Mouse (Mus musculus) stomach, embryonic 14.5 days (tissue): Measurements from ENCODE around the gene Akr1b10. TPM values are rescaled to one million over a fixed set of nuclear protein-coding genes. Genes with fewer than 3 reads are reported as not detected.

ENCODE experiments used
- ATAC-seq: fragments of 200-750 bp; cut with Nextera tagmentation; 2 replicates; pipeline ENCODE4 v1.8.0; 2017; ENCODE audit warnings: low read depth, moderate TSS enrichment; ENCODE audit not compliant: insufficient number of reproducible peaks, insufficient read depth, low FRiP score
- H3K27ac ChIP-seq: fragments of 300-500 bp; sonication (generic); 2 replicates; pipeline ENCODE4 v1.5.1; 2014; ENCODE audit warnings: mild to moderate bottlenecking, low read length, moderate library complexity, mixed read lengths
- H3K27me3 ChIP-seq: fragments of 300-500 bp; sonication (generic); 2 replicates; pipeline ENCODE4 v1.6.1; 2014; ENCODE audit warnings: low read length, control low read depth, mixed read lengths; ENCODE audit not compliant: control insufficient read depth, insufficient read depth
- H3K36me3 ChIP-seq: fragments of 300-500 bp; sonication (generic); 2 replicates; pipeline ENCODE4 v1.6.1; 2014; ENCODE audit warnings: mild to moderate bottlenecking, control low read depth, low read length, moderate library complexity, mixed read lengths; ENCODE audit not compliant: control insufficient read depth, insufficient read depth
- H3K4me1 ChIP-seq: fragments of 300-500 bp; sonication (generic); 2 replicates; pipeline ENCODE4 v1.6.1; 2014; ENCODE audit warnings: low read length, control low read depth, mixed read lengths; ENCODE audit not compliant: control insufficient read depth, insufficient read depth
- H3K4me2 ChIP-seq: fragments of 300-500 bp; sonication (generic); replicated peaks from 2 replicates; pipeline ENCODE4 v1.6.1; 2014; ENCODE audit warnings: low read depth, low read length, control low read depth
- H3K4me3 ChIP-seq: fragments of 300-500 bp; sonication (generic); 2 replicates; pipeline ENCODE4 v1.5.1; 2014; ENCODE audit warnings: low read depth, low read length, control low read depth
- H3K9ac ChIP-seq: fragments of 300-500 bp; sonication (generic); replicated peaks from 2 replicates; pipeline ENCODE4 v1.6.1; 2014; ENCODE audit warnings: low read depth, mild to moderate bottlenecking, control low read depth, low read length, moderate library complexity, mixed read lengths
- H3K9me3 ChIP-seq: fragments of 300-500 bp; sonication (generic); 2 replicates; pipeline ENCODE4 v1.6.1; 2016; ENCODE audit warnings: low read depth, low read length, control low read depth; ENCODE audit not compliant: control insufficient read depth
- WGBS: fragments of 180-500 bp; shearing (Covaris S2); extraction: QIAGEN DNeasy Blood & Tissue Kit; methylation state at CpG from one replicate; pipeline ENCODE4 v1.1.7; 2014; 5-methylcytosine and 5-hydroxymethylcytosine counted together
- polyA plus RNA-seq: library from polyadenylated mRNA; unstranded; fragments of >200 nt; fragmentation: Nextera tagmentation; extraction: Ambion mirVana; gene quantifications from 2 replicates; pipeline ENCODE4 v1.2.1, GENCODE M21; 2014

The Akr1b10 gene
- polyA plus RNA-seq, 1 experiment from 2014 or later = 22.9 TPM

DNA sequence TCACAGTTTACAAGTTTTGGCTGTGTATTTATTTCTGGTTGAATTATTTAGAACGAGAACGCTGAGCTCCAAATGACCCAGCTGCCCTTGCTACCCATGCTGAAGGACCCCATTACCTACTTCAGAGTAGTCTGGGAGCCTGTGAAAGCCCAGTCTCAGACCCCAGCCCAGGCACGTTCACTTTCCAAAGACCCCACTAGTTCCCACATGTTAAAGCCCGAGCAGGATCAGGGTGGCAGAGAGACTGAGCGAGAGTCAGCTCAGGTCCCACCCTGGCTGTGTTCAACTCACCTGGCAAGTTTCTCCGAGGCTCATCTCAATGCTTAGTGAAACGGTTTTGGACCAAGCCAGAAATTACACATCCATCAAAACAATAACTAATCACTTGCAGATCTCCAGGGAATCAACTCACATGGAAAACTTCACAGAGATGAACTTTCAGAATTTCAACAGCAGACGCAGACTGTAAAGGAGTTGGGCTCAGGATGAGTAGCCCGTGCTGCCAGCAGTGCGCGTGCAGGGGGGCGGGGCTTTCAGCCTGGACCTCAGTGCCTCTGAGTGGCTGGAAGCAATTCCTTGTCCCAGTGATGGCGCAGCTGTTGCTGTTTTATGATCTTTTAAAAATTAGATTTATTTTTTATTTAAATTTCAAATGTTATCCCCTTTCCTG is 818 bp downstream of the Akr1b10 start:
- no peaks in the 10 kb centered on the region for H3K4me1 ChIP-seq
- no peak overlapping the region; the same call in 1 of the 2 replicates for H3K9ac ChIP-seq
- 1% methylated on average over 13 of the region's 13 CpGs for WGBS
- no peaks in the 10 kb centered on the region for H3K27me3 ChIP-seq
- H3K4me3 ChIP-seq = peak overlapping the region; percentile 43
- ATAC-seq = peak; percentile 68; the same call in 1 of the 2 replicates
- no peaks in the 10 kb centered on the region for H3K9me3 ChIP-seq
- no peaks in the 10 kb centered on the region for H3K36me3 ChIP-seq
- peak overlapping the region; percentile 56; the same call in 1 of the 2 replicates for H3K27ac ChIP-seq
- peak overlapping the region; percentile 74 for H3K4me2 ChIP-seq

DNA sequence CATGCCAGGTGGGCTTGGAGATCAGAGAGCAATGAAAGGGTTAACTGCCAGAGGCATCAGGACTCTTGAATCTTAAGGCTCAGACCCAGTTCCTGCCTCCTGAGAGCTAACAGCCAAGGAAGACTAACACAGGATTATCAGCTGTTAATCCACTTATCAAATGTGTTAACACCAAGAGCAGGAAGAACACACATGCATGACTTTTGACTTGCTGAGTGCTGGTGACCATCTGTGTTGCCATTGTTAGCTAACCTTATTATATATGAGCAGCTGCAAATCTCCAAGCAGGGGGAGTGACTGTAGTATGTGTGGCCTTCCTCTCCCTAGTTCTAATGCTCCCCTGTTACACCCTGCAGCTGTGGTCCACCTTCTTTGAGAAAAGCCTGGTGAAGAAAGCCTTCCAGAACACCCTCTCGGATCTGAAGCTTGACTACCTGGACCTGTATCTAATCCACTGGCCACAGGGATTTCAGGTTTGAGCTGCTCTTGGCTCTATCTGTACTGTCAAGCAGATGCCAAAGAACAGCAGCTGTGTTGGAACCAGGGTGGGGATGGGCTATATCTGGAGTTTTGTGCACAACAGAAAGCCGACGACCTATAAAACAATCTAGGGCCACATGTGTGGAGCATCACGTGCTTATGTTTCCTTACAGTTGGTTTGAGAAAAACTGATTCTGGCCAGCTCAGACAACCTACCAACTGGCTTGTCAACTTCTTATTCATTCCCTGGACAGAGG is 4.6 kb downstream of the Akr1b10 start:
- ATAC-seq = no peak
- WGBS = 80% methylated on average over 4 of the region's 4 CpGs
- Histone ChIP-seq H3K9ac (no peak overlapping the region), H3K4me2 (no peak overlapping the region), H3K27ac (no peak overlapping the region), H3K9me3 (no peaks in the 10 kb centered on the region), H3K4me3 (no peak overlapping the region), H3K4me1 (no peaks in the 10 kb centered on the region), H3K36me3 (no peaks in the 10 kb centered on the region), H3K27me3 (no peaks in the 10 kb centered on the region)

DNA sequence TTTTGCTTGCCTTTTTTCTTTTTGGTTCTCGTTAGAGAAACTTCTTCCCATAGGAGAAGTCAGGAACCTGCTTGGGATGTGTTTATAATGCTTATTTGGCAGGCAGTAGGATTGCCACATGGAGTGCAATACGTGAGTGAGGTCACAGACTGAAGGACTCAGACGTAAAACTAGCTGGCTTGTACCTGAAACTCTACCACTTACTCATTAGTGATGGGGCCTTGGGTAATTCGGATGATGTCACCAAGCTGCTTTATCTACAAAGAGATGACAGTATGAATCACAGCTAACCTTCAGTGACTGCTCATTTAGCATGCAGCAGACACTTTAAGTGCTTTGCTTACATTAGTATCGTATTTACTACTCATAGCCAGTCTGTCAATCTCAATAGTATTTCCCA is 11.9 kb downstream of the Akr1b10 start:
- Histone ChIP-seq H3K9me3 (no peaks in the 10 kb centered on the region), H3K9ac (no peak overlapping the region), H3K27me3 (no peaks in the 10 kb centered on the region), H3K4me1 (no peaks in the 10 kb centered on the region), H3K4me3 (no peak overlapping the region), H3K36me3 (no peaks in the 10 kb centered on the region), H3K27ac (no peak overlapping the region), H3K4me2 (no peak overlapping the region)
- WGBS = 68% methylated on average over 5 of the region's 5 CpGs
- no peak for ATAC-seq

DNA sequence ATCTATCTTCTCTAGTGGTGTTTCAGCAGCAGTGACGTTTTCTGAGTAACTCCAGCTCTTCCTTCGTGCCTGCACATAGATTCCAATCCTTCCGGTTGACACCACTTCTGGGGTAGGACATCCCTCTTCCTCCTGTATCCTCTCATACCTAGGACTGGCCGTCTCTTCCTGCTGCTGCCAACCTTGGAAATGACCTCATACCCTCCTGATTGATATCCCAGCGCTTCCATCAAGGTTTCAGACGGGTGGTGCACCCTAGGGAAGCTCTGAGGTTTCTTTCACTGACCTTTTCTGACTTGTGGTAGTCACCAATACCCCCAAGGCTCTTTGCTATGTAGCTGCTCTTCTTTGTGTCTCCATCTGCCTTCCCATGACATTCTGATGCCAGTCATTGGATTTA is 14.4 kb downstream of the Akr1b10 start:
- no peaks in the 10 kb centered on the region for H3K27me3 ChIP-seq
- 85% methylated on average over 6 of the region's 6 CpGs for WGBS
- H3K9ac ChIP-seq = no peak overlapping the region
- no peak overlapping the region for H3K4me3 ChIP-seq
- ATAC-seq = no peak
- no peak overlapping the region for H3K4me2 ChIP-seq
- H3K27ac ChIP-seq = no peak overlapping the region
- H3K36me3 ChIP-seq = no peaks in the 10 kb centered on the region
- H3K4me1 ChIP-seq = no peaks in the 10 kb centered on the region
- no peaks in the 10 kb centered on the region for H3K9me3 ChIP-seq

DNA sequence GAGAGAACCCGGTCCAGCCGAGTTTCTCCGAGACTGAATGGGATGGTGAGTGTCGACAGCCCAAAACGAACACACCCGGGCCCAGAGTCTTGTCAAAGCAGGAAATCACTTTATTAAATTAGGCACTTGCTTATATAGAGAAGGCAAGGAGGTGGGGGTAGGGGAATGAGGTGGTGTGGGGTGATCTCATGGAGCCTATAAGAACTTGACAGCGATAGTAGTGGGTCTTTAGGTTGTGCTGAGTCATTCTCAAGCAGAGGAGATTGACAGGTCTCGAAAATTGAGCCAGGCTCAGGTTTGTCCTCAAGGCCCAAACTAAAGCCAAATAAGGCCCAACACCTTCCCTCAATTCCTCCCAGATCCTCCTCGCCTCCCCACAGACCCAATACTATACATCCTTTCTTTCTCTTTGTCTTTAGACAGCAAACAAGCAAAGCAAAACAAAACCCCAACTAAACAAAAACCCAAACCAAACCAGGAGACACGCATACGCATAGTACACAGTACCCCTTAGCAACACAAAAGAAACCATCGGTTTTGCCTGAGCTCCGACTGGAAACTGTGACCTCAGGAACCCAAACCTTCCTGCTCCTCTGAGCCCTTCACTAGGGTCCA is 15.7 kb downstream of the Akr1b10 start:
- no peaks in the 10 kb centered on the region for H3K27me3 ChIP-seq
- no peak overlapping the region for H3K4me2 ChIP-seq
- WGBS = 74% methylated on average over 13 of the region's 13 CpGs
- no peak for ATAC-seq
- no peaks in the 10 kb centered on the region for H3K4me1 ChIP-seq
- H3K36me3 ChIP-seq = no peaks in the 10 kb centered on the region
- no peaks in the 10 kb centered on the region for H3K9me3 ChIP-seq
- no peak overlapping the region for H3K4me3 ChIP-seq
- H3K27ac ChIP-seq = no peak overlapping the region
- H3K9ac ChIP-seq = no peak overlapping the region

DNA sequence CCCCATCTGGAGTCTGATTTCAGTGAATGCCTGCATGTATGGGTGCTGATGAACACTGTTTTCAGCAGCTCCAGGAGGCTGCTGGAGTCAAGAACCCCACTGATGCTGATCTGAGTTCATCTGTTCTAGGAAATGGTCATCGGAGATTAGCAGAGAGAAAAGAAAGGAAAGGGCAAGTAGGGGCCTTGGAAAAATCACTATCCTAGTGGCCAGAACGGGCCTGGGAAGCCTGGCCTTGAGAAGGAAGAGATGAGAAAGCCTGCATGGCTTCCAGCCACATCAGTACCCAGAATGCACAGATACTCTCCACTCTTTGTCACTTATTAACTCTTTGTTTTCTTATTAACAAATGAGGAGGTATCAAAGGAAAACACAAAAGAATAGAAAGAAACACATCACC is 16.7 kb downstream of the Akr1b10 start:
- H3K27me3 ChIP-seq = no peaks in the 10 kb centered on the region
- H3K27ac ChIP-seq = no peak overlapping the region
- no peak for ATAC-seq
- 81% methylated on average over 2 of the region's 2 CpGs for WGBS
- H3K4me3 ChIP-seq = no peak overlapping the region
- H3K36me3 ChIP-seq = no peaks in the 10 kb centered on the region
- no peaks in the 10 kb centered on the region for H3K9me3 ChIP-seq
- H3K9ac ChIP-seq = no peak overlapping the region
- no peak overlapping the region for H3K4me2 ChIP-seq
- H3K4me1 ChIP-seq = no peaks in the 10 kb centered on the region

DNA sequence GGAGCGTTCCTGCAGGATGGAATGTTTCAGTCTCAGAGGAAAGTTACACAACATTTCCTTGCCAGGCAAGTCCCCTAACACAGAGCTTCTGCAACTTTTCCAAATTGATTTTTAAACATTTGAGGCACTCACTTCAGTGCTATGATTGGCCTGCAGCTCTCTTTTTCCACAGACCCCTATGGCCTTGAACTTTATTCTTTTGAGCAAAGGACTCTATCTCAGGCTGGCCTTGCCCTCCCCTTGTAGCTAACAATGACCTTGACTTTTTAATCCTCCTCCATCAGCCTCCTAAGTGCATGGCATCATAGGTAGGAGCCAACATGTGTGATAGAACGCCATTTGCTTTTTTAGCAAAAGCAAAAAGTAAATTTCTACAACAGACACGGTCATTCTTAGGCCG is 22.7 kb downstream of the Akr1b10 start:
- Histone ChIP-seq H3K4me3 (no peak overlapping the region), H3K4me1 (no peaks in the 10 kb centered on the region), H3K9ac (no peak overlapping the region), H3K36me3 (no peaks in the 10 kb centered on the region), H3K4me2 (no peak overlapping the region), H3K27ac (no peak overlapping the region), H3K9me3 (peaks cover 3% of the 10 kb centered on the region; the same call in 1 of the 2 replicates), H3K27me3 (no peaks in the 10 kb centered on the region)
- ATAC-seq = no peak
- 87% methylated on average over 4 of the region's 4 CpGs for WGBS

DNA sequence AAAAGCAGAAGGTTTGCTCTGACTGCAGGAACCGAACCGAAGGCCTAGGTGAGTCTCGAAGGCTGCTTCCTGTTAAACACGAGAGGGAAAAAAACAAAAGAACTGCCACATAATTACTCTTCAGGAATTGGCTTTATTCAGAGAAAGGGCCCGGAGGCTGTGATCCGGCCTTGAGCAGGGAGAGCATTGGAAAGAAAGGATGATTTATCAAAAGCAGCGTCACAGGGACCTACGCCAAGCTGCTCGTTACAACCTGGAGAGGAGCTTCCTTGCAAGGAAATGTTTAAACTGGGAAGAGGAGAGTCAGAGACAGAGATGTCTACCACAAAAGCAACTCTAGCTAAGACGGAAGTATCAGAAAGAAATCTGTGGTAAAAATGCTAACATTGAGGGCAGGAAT is 23.4 kb downstream of the Akr1b10 start:
- WGBS = 67% methylated on average over 10 of the region's 10 CpGs
- H3K27ac ChIP-seq = no peak overlapping the region
- no peak overlapping the region for H3K4me3 ChIP-seq
- no peaks in the 10 kb centered on the region for H3K27me3 ChIP-seq
- H3K9ac ChIP-seq = no peak overlapping the region
- H3K4me2 ChIP-seq = no peak overlapping the region
- no peaks in the 10 kb centered on the region for H3K4me1 ChIP-seq
- no peak for ATAC-seq
- H3K9me3 ChIP-seq = peaks cover 3% of the 10 kb centered on the region; the same call in 1 of the 2 replicates
- H3K36me3 ChIP-seq = no peaks in the 10 kb centered on the region
